Mouse (Mus musculus): ENCODE results near the gene Olfr1261.

DNA sequence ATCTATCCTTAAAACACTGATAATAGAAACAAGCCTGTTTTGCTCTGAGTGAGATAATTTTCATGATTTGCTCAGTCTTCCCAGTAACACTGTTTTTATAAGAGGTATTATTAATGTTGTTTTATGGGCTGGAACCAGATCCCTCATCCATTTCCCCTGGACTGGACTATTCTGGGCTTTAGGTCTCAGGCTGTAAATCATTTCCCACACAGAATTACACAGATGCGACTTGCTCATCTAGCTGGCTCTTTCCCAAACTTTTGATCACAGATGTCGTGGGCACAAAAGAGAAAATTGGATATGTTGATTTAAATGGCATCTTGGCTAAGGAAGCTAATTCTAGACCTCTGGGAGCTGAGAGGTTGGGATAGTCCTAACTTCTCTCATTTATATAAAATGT is 16.8 kb upstream of the Olfr1261 start, which contains the start of gene Olfr1260:
- TF ChIP-seq CTCF (IDR thresholded peaks at IDR 0.05; ENCODE audit: insufficient read depth, low read depth, low read length) (no peak), POLR2A (IDR thresholded peaks at IDR 0.05; ENCODE audit: insufficient read depth, low read depth, low read length) (no peak)

Data from olfactory bulb, adult 2 months (tissue).